Mouse (Mus musculus): ENCODE measurements around the gene Nphp4.

- TF ChIP-seq CTCF (conservative IDR thresholded peaks at IDR 0.05; ENCODE audit: low read length) (no peak), POU5F1 (IDR thresholded peaks at IDR 0.05; ENCODE audit: borderline replicate concordance, low read length) (no peak), NANOG (IDR thresholded peaks at IDR 0.05; ENCODE audit: borderline replicate concordance, low read length) (no peak)
Measured at GRCm38 (mm10) chr4:152574266-152574665, 97.8 kb downstream of the Nphp4 start.

All from E14TG2a.4 (cell line).